Mouse (Mus musculus): ENCODE data around the gene Krtap16-1. TPM values are rescaled to one million over a fixed set of nuclear protein-coding genes. Genes with fewer than 3 reads are reported as not detected.

Gene Krtap16-1
- polyA plus RNA-seq, 1 experiment from 2014 or later: not detected

DNA sequence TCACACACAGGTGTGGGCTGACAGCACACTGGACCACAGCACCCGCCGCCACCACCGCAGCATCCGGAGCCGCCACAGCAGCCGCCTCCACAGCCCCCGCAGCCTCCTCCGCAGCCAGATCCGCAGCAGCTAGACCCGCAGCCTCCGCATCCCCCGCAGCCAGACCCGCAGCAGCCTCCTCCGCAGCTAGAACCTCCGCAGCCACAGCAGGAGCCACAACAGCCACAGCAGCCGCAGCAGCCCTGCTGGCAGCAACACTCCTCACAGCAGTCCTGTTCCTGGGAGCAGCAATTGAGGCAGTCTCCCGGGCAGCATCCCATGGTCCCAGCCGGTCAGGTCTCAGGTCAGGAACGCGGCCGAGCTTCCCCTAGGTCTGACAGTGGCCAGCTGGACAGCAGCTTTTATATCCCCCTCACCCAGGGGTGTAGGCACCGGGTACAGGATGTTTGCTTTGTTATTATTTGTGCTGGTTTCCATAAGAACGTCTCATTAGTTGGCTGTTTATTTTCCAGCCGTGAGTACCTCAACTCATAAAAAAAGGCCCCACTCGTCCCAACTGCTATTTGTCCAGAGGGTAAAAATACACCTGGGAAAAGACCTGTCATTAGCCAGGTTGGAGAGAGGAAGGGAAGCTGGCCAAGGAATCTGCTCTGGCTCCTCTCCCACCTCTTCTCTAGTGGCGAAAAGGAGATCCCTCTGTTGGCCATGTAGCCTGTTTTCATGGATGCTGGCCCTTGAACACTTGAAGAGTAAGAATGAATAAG, 7.4 kb upstream of the Krtap16-1 start, which contains the start of gene Krtap17-1:
TSS of gene Krtap17-1 (minus strand) at position 375 of the 764 bp plus-strand sequence.
- no peak for ATAC-seq
- peak within 1 kb of the TSS; percentile 28 for H3K4me3 ChIP-seq (replicated peaks)
- H3K27me3 ChIP-seq: no peaks in the 10 kb centered on the region
- H3K4me1 ChIP-seq (replicated peaks): 0 out of 2 replicates have a peak, but pooled peaks cover 3% of the 10 kb centered on the region
- no peak within 1 kb of the TSS for H3K27ac ChIP-seq
- H3K36me3 ChIP-seq: no peaks in the 10 kb centered on the region
- 0 out of 2 replicates have a peak within 1 kb of the TSS, but pooled peaks have one; percentile 46 for H3K9ac ChIP-seq (replicated peaks)
- no peaks in the 10 kb centered on the region for H3K9me3 ChIP-seq
- 30% methylated on average over 26 of the region's 26 CpGs for WGBS
- peak within 1 kb of the TSS; percentile 44 for H3K4me2 ChIP-seq (replicated peaks)

DNA sequence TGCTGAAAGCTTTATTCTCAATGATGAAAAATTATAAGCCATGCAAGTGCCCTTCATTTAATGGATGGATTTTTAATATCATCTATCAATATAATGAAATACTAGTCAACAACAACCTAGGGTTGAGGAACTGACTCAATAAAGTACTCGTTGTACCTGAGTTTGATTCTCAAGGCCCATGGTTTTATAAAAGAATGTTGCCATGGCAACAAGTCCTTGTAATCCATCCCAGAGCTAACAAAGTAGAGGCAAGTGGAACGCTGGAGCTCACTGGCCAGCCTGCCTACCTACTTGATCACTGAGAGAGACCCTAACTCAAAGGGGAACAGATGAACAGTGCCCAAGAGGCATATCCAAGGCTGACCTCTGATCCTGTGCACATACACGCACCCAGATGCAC, 4.2 kb upstream of the Krtap16-1 start:
- Histone ChIP-seq H3K4me1 (replicated peaks) (0 out of 2 replicates have a peak, but pooled peaks cover 3% of the 10 kb centered on the region), H3K4me2 (replicated peaks) (no peak overlapping the region), H3K4me3 (replicated peaks) (no peak overlapping the region), H3K9ac (replicated peaks) (no peak overlapping the region), H3K9me3 (no peaks in the 10 kb centered on the region), H3K36me3 (no peaks in the 10 kb centered on the region), H3K27me3 (no peaks in the 10 kb centered on the region), H3K27ac (no peak overlapping the region)
- ATAC-seq: no peak
- 68% methylated on average over 3 of the region's 3 CpGs for WGBS

DNA sequence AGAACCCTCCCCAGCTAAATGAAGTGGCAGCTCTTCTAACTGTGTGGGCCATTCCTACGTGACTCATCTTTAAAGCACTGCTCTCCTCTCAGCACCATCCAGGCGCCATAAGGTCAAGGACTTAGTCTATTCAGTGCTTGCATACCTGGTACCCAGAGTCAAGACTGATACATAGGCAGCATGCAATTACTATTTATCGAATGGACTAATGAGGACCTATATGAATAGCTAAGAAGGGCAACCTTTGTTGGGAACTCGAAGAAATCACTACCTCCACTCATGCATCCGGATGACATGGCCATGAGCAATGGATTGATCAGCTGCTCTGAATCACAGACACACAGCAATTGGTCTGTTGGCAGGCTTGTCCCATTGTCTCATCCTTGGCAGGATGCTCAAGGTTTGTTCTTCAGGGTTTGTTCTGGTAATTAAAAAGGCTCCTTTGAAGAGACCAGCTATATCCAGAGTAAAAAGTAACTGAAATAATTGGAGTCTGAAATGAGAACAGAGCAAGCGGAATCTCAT, 3.5 kb upstream of the Krtap16-1 start:
- Histone ChIP-seq H3K9ac (replicated peaks) (no peak overlapping the region), H3K4me3 (replicated peaks) (no peak overlapping the region), H3K27me3 (no peaks in the 10 kb centered on the region), H3K27ac (no peak overlapping the region), H3K4me2 (replicated peaks) (no peak overlapping the region), H3K9me3 (no peaks in the 10 kb centered on the region), H3K4me1 (replicated peaks) (0 out of 2 replicates have a peak, but pooled peaks cover 3% of the 10 kb centered on the region), H3K36me3 (no peaks in the 10 kb centered on the region)
- WGBS: 85% methylated on average over 6 of the region's 6 CpGs
- ATAC-seq: no peak

DNA sequence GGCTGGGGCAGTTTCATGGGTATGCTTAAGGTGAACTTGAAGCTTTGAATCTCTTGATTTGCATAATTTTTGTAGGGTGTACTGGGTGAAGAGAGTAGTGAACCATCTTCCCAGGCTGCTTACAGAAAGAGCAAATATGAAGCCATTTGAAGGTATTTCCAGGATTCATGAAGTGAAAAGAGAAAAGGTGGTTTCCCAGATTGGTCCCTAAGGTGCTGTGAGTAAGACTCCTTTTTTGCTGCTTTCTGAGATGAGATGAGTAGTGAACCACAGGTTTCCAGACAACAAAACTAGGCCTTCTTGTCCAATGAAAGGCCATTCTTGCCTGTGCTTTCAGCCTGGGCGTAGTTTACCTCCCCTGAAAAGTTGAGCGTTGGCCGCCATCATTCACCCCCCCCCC, 2.1 kb upstream of the Krtap16-1 start:
- Histone ChIP-seq H3K27me3 (no peaks in the 10 kb centered on the region), H3K27ac (no peak overlapping the region), H3K9me3 (no peaks in the 10 kb centered on the region), H3K4me1 (replicated peaks) (no peaks in the 10 kb centered on the region), H3K4me3 (replicated peaks) (no peak overlapping the region), H3K36me3 (no peaks in the 10 kb centered on the region), H3K4me2 (replicated peaks) (no peak overlapping the region), H3K9ac (replicated peaks) (no peak overlapping the region)
- ATAC-seq: no peak
- WGBS: 92% methylated on average over 3 of the region's 3 CpGs

DNA sequence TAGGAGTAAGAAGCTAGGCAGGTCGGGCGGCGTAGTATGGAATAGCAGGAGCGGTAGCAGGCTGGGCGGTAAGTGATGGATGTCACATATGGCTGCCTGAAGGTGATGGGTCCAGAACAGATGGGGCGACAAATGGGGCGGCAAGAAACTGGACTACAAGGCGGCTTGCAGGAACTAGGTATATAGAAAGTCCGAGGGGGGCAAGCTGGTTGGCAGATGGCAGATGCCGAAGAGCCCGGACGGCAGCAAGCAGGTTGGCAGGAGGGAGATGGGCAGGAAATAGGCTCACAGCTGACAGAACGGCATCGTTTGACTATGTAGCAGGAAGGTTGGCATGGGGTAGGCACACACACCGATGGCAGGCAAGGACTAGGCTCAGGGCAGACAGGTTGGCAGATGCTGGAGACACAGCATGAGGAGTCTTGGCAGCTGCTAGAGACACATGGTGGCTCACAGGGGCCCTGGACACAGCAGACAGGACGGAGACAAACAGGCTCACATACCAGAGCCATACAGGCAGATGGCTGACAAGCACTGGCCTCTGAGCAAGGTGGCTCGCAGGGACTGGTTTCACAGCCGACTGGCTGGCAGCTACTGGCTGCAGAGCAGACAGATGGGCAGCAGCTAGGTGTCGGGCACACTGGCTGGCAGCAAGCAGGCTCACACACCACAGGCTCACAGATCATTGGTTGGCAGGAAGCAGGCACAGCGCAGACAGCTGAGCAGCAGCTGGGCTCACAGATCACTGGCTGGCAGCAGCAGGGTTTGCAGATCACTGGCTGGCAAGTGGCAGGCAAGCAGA, 905 bp downstream of the Krtap16-1 start:
- no peak overlapping the region for H3K4me3 ChIP-seq (replicated peaks)
- no peaks in the 10 kb centered on the region for H3K4me1 ChIP-seq (replicated peaks)
- H3K9me3 ChIP-seq: no peaks in the 10 kb centered on the region
- H3K36me3 ChIP-seq: no peaks in the 10 kb centered on the region
- ATAC-seq: peak; percentile 71
- no peak overlapping the region for H3K9ac ChIP-seq (replicated peaks)
- H3K27me3 ChIP-seq: no peaks in the 10 kb centered on the region
- no peak overlapping the region for H3K4me2 ChIP-seq (replicated peaks)
- H3K27ac ChIP-seq: no peak overlapping the region
- 85% methylated on average over 20 of the region's 20 CpGs for WGBS

DNA sequence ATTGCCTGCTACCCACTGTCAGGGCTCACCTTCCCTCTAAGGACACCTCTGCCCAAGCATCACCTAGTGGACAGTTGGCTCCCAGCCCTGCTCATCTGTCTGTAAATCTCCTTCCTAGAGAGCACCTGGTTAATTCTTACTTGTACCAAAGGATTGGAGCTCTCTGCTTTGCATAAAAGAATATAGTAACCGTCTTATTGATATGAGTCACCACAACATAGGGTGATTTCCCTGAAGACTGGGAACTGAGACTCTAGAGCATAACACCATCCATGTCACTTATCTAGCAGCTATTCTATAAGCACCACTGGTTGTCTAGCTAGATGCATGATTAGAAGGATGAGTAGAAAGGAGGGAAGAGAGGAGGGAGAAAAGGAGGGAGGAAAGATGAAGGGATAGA, 3.0 kb downstream of the Krtap16-1 start:
- H3K4me2 ChIP-seq (replicated peaks): no peak overlapping the region
- no peaks in the 10 kb centered on the region for H3K27me3 ChIP-seq
- whole genome bisulfite sequencing: 88% methylated on average over 1 of the region's 1 CpGs
- H3K9ac ChIP-seq (replicated peaks): no peak overlapping the region
- H3K9me3 ChIP-seq: no peaks in the 10 kb centered on the region
- ATAC-seq: no peak
- no peak overlapping the region for H3K4me3 ChIP-seq (replicated peaks)
- H3K4me1 ChIP-seq (replicated peaks): no peaks in the 10 kb centered on the region
- no peak overlapping the region for H3K27ac ChIP-seq
- no peaks in the 10 kb centered on the region for H3K36me3 ChIP-seq

DNA sequence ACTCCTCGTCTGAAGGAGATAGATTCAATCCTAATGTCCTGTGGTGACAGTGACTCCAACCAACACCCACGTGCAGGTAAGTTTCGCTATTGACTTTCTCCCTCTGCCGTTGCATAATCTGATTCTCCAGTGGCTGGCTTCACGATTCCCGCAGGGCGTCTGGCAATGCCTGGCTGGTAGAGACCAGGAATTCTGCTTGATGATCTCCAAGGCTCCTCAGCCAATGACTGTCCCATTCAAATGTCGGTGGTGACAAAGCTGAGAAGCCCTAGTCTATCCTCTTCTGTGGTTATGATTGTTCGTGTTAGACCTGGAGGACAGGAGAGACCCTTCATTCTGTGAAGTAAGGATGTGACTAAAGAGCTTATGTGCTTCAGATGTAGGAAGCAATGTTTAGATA, 3.7 kb downstream of the Krtap16-1 start:
- H3K9me3 ChIP-seq: no peaks in the 10 kb centered on the region
- WGBS: 89% methylated on average over 9 of the region's 9 CpGs
- no peak overlapping the region for H3K27ac ChIP-seq
- H3K4me3 ChIP-seq (replicated peaks): no peak overlapping the region
- no peak overlapping the region for H3K4me2 ChIP-seq (replicated peaks)
- H3K4me1 ChIP-seq (replicated peaks): no peaks in the 10 kb centered on the region
- ATAC-seq: no peak
- no peaks in the 10 kb centered on the region for H3K27me3 ChIP-seq
- H3K36me3 ChIP-seq: no peaks in the 10 kb centered on the region
- H3K9ac ChIP-seq (replicated peaks): no peak overlapping the region

DNA sequence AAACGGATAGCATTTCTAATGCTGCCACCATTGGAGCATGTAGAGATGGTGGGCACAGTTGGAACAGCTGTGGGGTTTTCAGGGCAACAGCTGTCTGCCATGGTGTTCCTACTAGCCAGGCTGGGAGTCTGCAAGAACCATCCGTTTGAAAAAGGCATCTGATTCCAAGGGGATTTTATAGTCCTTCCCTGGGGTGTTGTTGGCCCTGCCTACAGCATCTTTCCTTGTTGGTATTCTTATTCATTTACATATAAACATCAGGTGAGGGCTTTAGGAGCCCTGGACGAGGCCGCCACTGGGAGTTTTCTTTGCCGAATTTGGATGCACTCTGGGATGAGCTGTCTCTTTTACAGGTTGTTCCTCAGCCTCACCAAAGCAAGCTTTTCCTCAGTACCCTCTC, 7.4 kb downstream of the Krtap16-1 start, which contains the start of gene Krtap29-1:
TSS of gene Krtap29-1 (minus strand) at position 101 of the 400 bp plus-strand sequence.
- no peaks in the 10 kb centered on the region for H3K36me3 ChIP-seq
- H3K27me3 ChIP-seq: no peaks in the 10 kb centered on the region
- no peak within 1 kb of the TSS for H3K4me3 ChIP-seq (replicated peaks)
- 78% methylated on average over 5 of the region's 5 CpGs for WGBS
- ATAC-seq: no peak
- H3K27ac ChIP-seq: no peak within 1 kb of the TSS
- no peak within 1 kb of the TSS for H3K4me2 ChIP-seq (replicated peaks)
- H3K9ac ChIP-seq (replicated peaks): no peak within 1 kb of the TSS
- H3K4me1 ChIP-seq (replicated peaks): no peaks in the 10 kb centered on the region
- H3K9me3 ChIP-seq: no peaks in the 10 kb centered on the region

DNA sequence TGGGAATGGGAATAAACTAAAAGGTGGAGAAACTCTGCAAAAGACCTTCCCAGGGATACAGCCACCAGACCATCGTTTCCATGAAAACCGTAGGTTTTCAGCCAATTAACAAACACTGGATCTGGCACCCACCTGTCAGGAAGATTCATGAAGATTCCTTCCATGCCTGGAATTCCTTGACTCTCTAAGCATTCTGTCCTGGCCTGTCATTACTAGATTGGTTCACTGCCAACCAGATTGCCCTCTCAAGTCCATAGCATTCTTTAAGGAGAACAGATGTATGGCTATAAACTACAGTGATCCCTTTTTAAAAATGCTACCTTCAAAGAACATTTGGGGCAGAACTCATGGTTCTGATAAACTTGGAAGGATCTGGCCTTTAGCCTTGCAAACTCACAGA, 20.4 kb downstream of the Krtap16-1 start:
- ATAC-seq: no peak

DNA sequence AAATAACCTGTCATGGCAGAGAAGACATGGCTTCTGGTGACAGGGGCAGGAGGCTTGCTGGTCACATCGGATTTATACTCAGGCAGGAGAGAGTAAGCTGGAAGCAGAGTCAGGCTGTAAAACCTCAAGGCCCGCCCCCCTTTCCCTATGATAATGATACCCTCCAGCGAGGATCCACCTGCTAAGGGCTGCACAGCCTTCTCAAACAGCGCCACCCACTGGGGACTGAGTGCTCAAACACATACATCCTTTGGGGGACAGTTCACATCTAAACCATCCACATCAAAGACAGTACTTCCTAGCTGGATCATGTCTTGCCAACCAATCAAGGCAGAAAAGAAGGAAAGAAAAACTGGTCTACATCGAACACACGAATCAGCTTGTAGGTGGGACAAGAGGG, 22.2 kb downstream of the Krtap16-1 start:
- no peaks in the 10 kb centered on the region for H3K4me1 ChIP-seq (replicated peaks)
- H3K27me3 ChIP-seq: no peaks in the 10 kb centered on the region
- no peak overlapping the region for H3K4me3 ChIP-seq (replicated peaks)
- H3K36me3 ChIP-seq: no peaks in the 10 kb centered on the region
- H3K9me3 ChIP-seq: no peaks in the 10 kb centered on the region
- ATAC-seq: no peak
- H3K9ac ChIP-seq (replicated peaks): no peak overlapping the region
- no peak overlapping the region for H3K4me2 ChIP-seq (replicated peaks)
- no peak overlapping the region for H3K27ac ChIP-seq
- WGBS: 59% methylated on average over 6 of the region's 6 CpGs

More for the DNA sequence above, 20.4 kb downstream of the Krtap16-1 start:
- H3K4me3 ChIP-seq (replicated peaks): no peak overlapping the region
- no peak overlapping the region for H3K27ac ChIP-seq
- H3K36me3 ChIP-seq: no peaks in the 10 kb centered on the region
- no peak overlapping the region for H3K4me2 ChIP-seq (replicated peaks)
- no peak overlapping the region for H3K9ac ChIP-seq (replicated peaks)
- H3K9me3 ChIP-seq: no peaks in the 10 kb centered on the region
- no peaks in the 10 kb centered on the region for H3K4me1 ChIP-seq (replicated peaks)
- WGBS: 88% methylated on average over 2 of the region's 2 CpGs
- H3K27me3 ChIP-seq: no peaks in the 10 kb centered on the region

DNA sequence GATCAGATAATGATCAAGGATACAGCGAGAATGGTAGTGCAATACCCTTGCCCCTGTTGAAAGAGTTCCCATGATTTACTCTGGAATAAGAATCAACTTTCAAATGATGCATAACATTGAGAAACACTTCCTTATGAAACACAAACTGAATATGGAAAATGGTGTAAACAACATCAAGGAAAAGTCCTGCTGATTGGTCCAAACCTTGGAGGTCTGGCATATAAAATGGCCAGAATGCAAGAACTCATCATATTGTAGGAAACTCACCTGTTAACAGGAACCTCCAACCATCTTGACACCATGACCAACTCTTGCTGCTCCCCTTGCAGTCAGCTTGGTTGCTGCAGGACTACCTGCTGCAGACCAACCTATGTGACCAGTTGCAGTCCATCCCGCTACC, 38.2 kb downstream of the Krtap16-1 start, which contains the start of gene Krtap9-5:
TSS of gene Krtap9-5 (plus strand) at position 301 of the 400 bp plus-strand sequence.
- Histone ChIP-seq H3K9me3 (no peaks in the 10 kb centered on the region), H3K4me3 (replicated peaks) (no peak within 1 kb of the TSS), H3K4me2 (replicated peaks) (no peak within 1 kb of the TSS), H3K4me1 (replicated peaks) (no peaks in the 10 kb centered on the region), H3K9ac (replicated peaks) (no peak within 1 kb of the TSS), H3K27ac (no peak within 1 kb of the TSS), H3K27me3 (no peaks in the 10 kb centered on the region), H3K36me3 (no peaks in the 10 kb centered on the region)
- ATAC-seq: no peak
- 88% methylated on average over 2 of the region's 2 CpGs for WGBS

DNA sequence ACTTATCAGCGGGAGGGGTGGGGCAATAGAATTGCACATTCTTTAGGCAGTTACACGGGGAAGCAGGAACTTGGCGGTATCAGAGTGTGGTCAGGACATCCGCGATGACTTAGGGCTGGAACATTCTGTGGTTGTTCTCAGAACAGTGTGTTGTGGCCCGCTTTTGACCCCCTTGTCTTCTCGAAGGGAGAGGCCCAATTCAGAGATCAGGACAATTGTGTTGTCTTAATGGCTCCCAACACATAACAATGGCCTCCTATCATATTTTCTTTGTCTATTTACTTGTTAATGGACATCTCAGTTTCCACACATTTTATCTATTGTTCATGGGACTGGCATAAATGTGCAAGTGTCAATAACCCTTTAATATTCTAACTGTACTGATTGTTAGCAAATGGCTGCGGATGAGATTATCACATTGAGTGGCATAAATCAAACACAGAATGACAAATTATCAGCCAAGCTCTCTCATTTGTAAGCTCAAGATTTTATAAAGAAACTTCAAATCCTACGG, 48.6 kb downstream of the Krtap16-1 start:
- 91% methylated on average over 9 of the region's 9 CpGs for WGBS
- ATAC-seq: no peak
- Histone ChIP-seq H3K4me1 (replicated peaks) (no peaks in the 10 kb centered on the region), H3K4me2 (replicated peaks) (no peak overlapping the region), H3K9ac (replicated peaks) (no peak overlapping the region), H3K27ac (no peak overlapping the region), H3K27me3 (no peaks in the 10 kb centered on the region), H3K4me3 (replicated peaks) (no peak overlapping the region), H3K9me3 (no peaks in the 10 kb centered on the region), H3K36me3 (no peaks in the 10 kb centered on the region)

Measured in midbrain, embryonic 13.5 days (tissue).